Mouse (Mus musculus): Measurements from ENCODE around the gene Ip6k1. TPM values are rescaled to one million over a fixed set of nuclear protein-coding genes. Genes with fewer than 3 reads are reported as not detected.

The Ip6k1 gene
- 30.6 and 36.6 TPM in 2 replicates for total RNA-seq (2014; fragmentation: Nextera tagmentation)
- 31.9 and 36.9 TPM in 2 replicates for total RNA-seq (2017)

- ATAC-seq (replicated peaks; ENCODE audit: low FRiP score, low TSS enrichment, poor library complexity, severe bottlenecking), result peak; percentile 99
These were observed at the start of gene Ip6k1 for GRCm38 (mm10) chr9:108001922-108002770. TSS of gene Ip6k1 (plus strand) at chr9:108002501.

- ATAC-seq (replicated peaks; ENCODE audit: low FRiP score, low TSS enrichment, poor library complexity, severe bottlenecking), result no peak
These were observed 46.5 kb upstream of the Ip6k1 start for GRCm38 (mm10) chr9:107955613-107956289.

GRCm38 (mm10) chr9:107957141-107957540 is 45.2 kb upstream of the Ip6k1 start:
- ATAC-seq (replicated peaks; ENCODE audit: low FRiP score, low TSS enrichment, poor library complexity, severe bottlenecking), result no peak

- no peak for ATAC-seq (replicated peaks; ENCODE audit: low FRiP score, low TSS enrichment, poor library complexity, severe bottlenecking)
These were observed 42.4 kb upstream of the Ip6k1 start for GRCm38 (mm10) chr9:107959896-107960295.

- no peak for ATAC-seq (replicated peaks; ENCODE audit: low FRiP score, low TSS enrichment, poor library complexity, severe bottlenecking)
These were observed 41.4 kb upstream of the Ip6k1 start for GRCm38 (mm10) chr9:107960928-107961327.

- no peak for ATAC-seq (replicated peaks; ENCODE audit: low FRiP score, low TSS enrichment, poor library complexity, severe bottlenecking)
These were observed 40.9 kb upstream of the Ip6k1 start for GRCm38 (mm10) chr9:107961351-107961762.

- no peak for ATAC-seq (replicated peaks; ENCODE audit: low FRiP score, low TSS enrichment, poor library complexity, severe bottlenecking)
These were observed 40.4 kb upstream of the Ip6k1 start for GRCm38 (mm10) chr9:107961881-107962280.

GRCm38 (mm10) chr9:107962916-107963315 is 39.4 kb upstream of the Ip6k1 start:
- no peak for ATAC-seq (replicated peaks; ENCODE audit: low FRiP score, low TSS enrichment, poor library complexity, severe bottlenecking)

GRCm38 (mm10) chr9:107963700-107964099 is 38.6 kb upstream of the Ip6k1 start:
- peak; percentile 48; the same call in 1 of the 2 replicates for ATAC-seq (replicated peaks; ENCODE audit: low FRiP score, low TSS enrichment, poor library complexity, severe bottlenecking)

- no peak for ATAC-seq (replicated peaks; ENCODE audit: low FRiP score, low TSS enrichment, poor library complexity, severe bottlenecking)
These were observed 37.6 kb upstream of the Ip6k1 start for GRCm38 (mm10) chr9:107964681-107965080.

GRCm38 (mm10) chr9:107966676-107967075 is 35.6 kb upstream of the Ip6k1 start:
- ATAC-seq (replicated peaks; ENCODE audit: low FRiP score, low TSS enrichment, poor library complexity, severe bottlenecking), result no peak

GRCm38 (mm10) chr9:107967437-107967836 is 34.9 kb upstream of the Ip6k1 start:
- ATAC-seq (replicated peaks; ENCODE audit: low FRiP score, low TSS enrichment, poor library complexity, severe bottlenecking), result no peak

GRCm38 (mm10) chr9:107968531-107968930 is 33.8 kb upstream of the Ip6k1 start:
- no peak for ATAC-seq (replicated peaks; ENCODE audit: low FRiP score, low TSS enrichment, poor library complexity, severe bottlenecking)

GRCm38 (mm10) chr9:107970311-107970710 is 32.0 kb upstream of the Ip6k1 start:
- ATAC-seq (replicated peaks; ENCODE audit: low FRiP score, low TSS enrichment, poor library complexity, severe bottlenecking), result no peak

GRCm38 (mm10) chr9:107971690-107972541 is 30.4 kb upstream of the Ip6k1 start:
- ATAC-seq (replicated peaks; ENCODE audit: low FRiP score, low TSS enrichment, poor library complexity, severe bottlenecking), result peak; percentile 79

- ATAC-seq (replicated peaks; ENCODE audit: low FRiP score, low TSS enrichment, poor library complexity, severe bottlenecking), result peak; percentile 49
These were observed 27.7 kb upstream of the Ip6k1 start for GRCm38 (mm10) chr9:107974491-107975171.

- peak; percentile 62 for ATAC-seq (replicated peaks; ENCODE audit: low FRiP score, low TSS enrichment, poor library complexity, severe bottlenecking)
These were observed 26.6 kb upstream of the Ip6k1 start, which contains the start of gene Uba7 for GRCm38 (mm10) chr9:107975399-107976386. TSS of gene Uba7 (plus strand) at chr9:107975505.

GRCm38 (mm10) chr9:107978815-107979214 is 23.5 kb upstream of the Ip6k1 start:
- ATAC-seq (replicated peaks; ENCODE audit: low FRiP score, low TSS enrichment, poor library complexity, severe bottlenecking), result no peak

Measured in megakaryocyte-erythroid progenitor cell, adult 5-6 weeks (primary cell).